Mouse (Mus musculus) heart, embryonic 10.5 days (tissue): ENCODE results near the gene Xpr1. TPM values are rescaled to one million over a fixed set of nuclear protein-coding genes. Genes with fewer than 3 reads are reported as not detected.
A peak's percentile ranks its signal among the peaks of the same experiment; 100 is the strongest.

ENCODE experiments used
- DNase-seq: peaks from one replicate; pipeline ENCODE4 v3.0.0-alpha.2; 2017; ENCODE audit warnings: low spot score
- H3K27ac ChIP-seq: fragments of 300-500 bp; sonication (generic); 2 replicates; pipeline ENCODE4 v1.5.1; 2016; ENCODE audit warnings: mild to moderate bottlenecking
- H3K27me3 ChIP-seq: fragments of 300-500 bp; sonication (generic); 2 replicates; pipeline ENCODE4 v1.6.1; 2016; ENCODE audit warnings: mild to moderate bottlenecking; ENCODE audit not compliant: poor library complexity, insufficient read depth, severe bottlenecking
- H3K36me3 ChIP-seq: fragments of 300-500 bp; sonication (generic); 2 replicates; pipeline ENCODE4 v1.6.1; 2016; ENCODE audit warnings: mild to moderate bottlenecking, moderate library complexity
- H3K4me1 ChIP-seq: fragments of 300-500 bp; sonication (generic); 2 replicates; pipeline ENCODE4 v1.6.1; 2016; ENCODE audit warnings: mild to moderate bottlenecking
- H3K4me3 ChIP-seq: fragments of 300-500 bp; sonication (generic); 2 replicates; pipeline ENCODE4 v1.5.1; 2016; ENCODE audit warnings: mild to moderate bottlenecking, moderate library complexity
- H3K9me3 ChIP-seq: fragments of 300-500 bp; sonication (generic); 2 replicates; pipeline ENCODE4 v1.6.1; 2016; ENCODE audit warnings: mild to moderate bottlenecking, moderate library complexity
- WGBS: fragments of 180-500 bp; shearing (Covaris S2); methylation state at CpG from one replicate; pipeline ENCODE4 v1.1.7; 2016; 5-methylcytosine and 5-hydroxymethylcytosine counted together
- polyA plus RNA-seq: library from polyadenylated mRNA; unstranded; fragments of >200 nt; fragmentation: Nextera tagmentation; extraction: Ambion mirVana; gene quantifications from 2 replicates; pipeline ENCODE4 v1.2.1, GENCODE M21; 2016

Gene Xpr1
- polyA plus RNA-seq, 1 experiment from 2014 or later, result 9.6 TPM

- Histone ChIP-seq H3K27ac (no peak overlapping the region), H3K9me3 (no peaks in the 10 kb centered on the region), H3K27me3 (no peaks in the 10 kb centered on the region), H3K36me3 (no peaks in the 10 kb centered on the region), H3K4me3 (no peak overlapping the region), H3K4me1 (peaks cover 8% of the 10 kb centered on the region)
- WGBS, result 72% methylated on average over 12 of the region's 12 CpGs
- DNase-seq, result no peak
These were observed 164.1 kb downstream of the Xpr1 start for GRCm38 (mm10) chr1:155253126-155253525.

- WGBS, result 36% methylated on average over 6 of the region's 6 CpGs
- no peak for DNase-seq
- H3K4me1 ChIP-seq, result peaks cover 12% of the 10 kb centered on the region
- H3K4me3 ChIP-seq, result no peak overlapping the region
- H3K27ac ChIP-seq, result no peak overlapping the region
- H3K36me3 ChIP-seq, result no peaks in the 10 kb centered on the region
- no peaks in the 10 kb centered on the region for H3K27me3 ChIP-seq
- no peaks in the 10 kb centered on the region for H3K9me3 ChIP-seq
These were observed 164.5 kb downstream of the Xpr1 start for GRCm38 (mm10) chr1:155252631-155253121.

- H3K4me3 ChIP-seq, result no peak overlapping the region
- DNase-seq, result no peak
- WGBS, result 73% methylated on average over 5 of the region's 5 CpGs
- no peaks in the 10 kb centered on the region for H3K36me3 ChIP-seq
- H3K4me1 ChIP-seq, result peaks cover 17% of the 10 kb centered on the region
- no peak overlapping the region for H3K27ac ChIP-seq
- no peaks in the 10 kb centered on the region for H3K9me3 ChIP-seq
- H3K27me3 ChIP-seq, result no peaks in the 10 kb centered on the region
These were observed 165.6 kb downstream of the Xpr1 start for GRCm38 (mm10) chr1:155251596-155251995.

GRCm38 (mm10) chr1:155250531-155251135 is 166.6 kb downstream of the Xpr1 start:
- Histone ChIP-seq H3K27me3 (no peaks in the 10 kb centered on the region), H3K36me3 (no peaks in the 10 kb centered on the region)
- WGBS, result 37% methylated on average over 4 of the region's 4 CpGs

GRCm38 (mm10) chr1:155249896-155250295 is 167.3 kb downstream of the Xpr1 start:
- no peak overlapping the region for H3K27ac ChIP-seq
- no peak for DNase-seq
- WGBS, result 42% methylated on average over 5 of the region's 5 CpGs
- no peaks in the 10 kb centered on the region for H3K36me3 ChIP-seq
- H3K27me3 ChIP-seq, result no peaks in the 10 kb centered on the region
- peaks cover 25% of the 10 kb centered on the region for H3K4me1 ChIP-seq
- H3K9me3 ChIP-seq, result no peaks in the 10 kb centered on the region
- H3K4me3 ChIP-seq, result no peak overlapping the region

More at GRCm38 (mm10) chr1:155250531-155251135, 166.6 kb downstream of the Xpr1 start:
- Histone ChIP-seq H3K27ac (no peak overlapping the region), H3K4me1 (peaks cover 18% of the 10 kb centered on the region), H3K4me3 (no peak overlapping the region), H3K9me3 (no peaks in the 10 kb centered on the region)
- no peak for DNase-seq

GRCm38 (mm10) chr1:155248041-155248440 is 169.2 kb downstream of the Xpr1 start:
- no peaks in the 10 kb centered on the region for H3K36me3 ChIP-seq
- H3K4me3 ChIP-seq, result no peak overlapping the region

GRCm38 (mm10) chr1:155247441-155247840 is 169.8 kb downstream of the Xpr1 start:
- Histone ChIP-seq H3K36me3 (no peaks in the 10 kb centered on the region), H3K4me1 (peaks cover 30% of the 10 kb centered on the region), H3K4me3 (no peak overlapping the region), H3K27me3 (no peaks in the 10 kb centered on the region), H3K27ac (no peak overlapping the region), H3K9me3 (no peaks in the 10 kb centered on the region)
- DNase-seq, result no peak
- WGBS, result 28% methylated on average over 5 of the region's 5 CpGs

More at GRCm38 (mm10) chr1:155248041-155248440, 169.2 kb downstream of the Xpr1 start:
- no peaks in the 10 kb centered on the region for H3K27me3 ChIP-seq
- peaks cover 34% of the 10 kb centered on the region for H3K4me1 ChIP-seq
- no peaks in the 10 kb centered on the region for H3K9me3 ChIP-seq
- no peak overlapping the region for H3K27ac ChIP-seq
- DNase-seq, result no peak
- WGBS, result 41% methylated on average over 5 of the region's 5 CpGs

- peaks cover 44% of the 10 kb centered on the region for H3K4me1 ChIP-seq
- peak overlapping the region; percentile 98; the same call in 1 of the 2 replicates for H3K27ac ChIP-seq
- H3K27me3 ChIP-seq, result no peaks in the 10 kb centered on the region
- H3K9me3 ChIP-seq, result no peaks in the 10 kb centered on the region
- H3K4me3 ChIP-seq, result peak overlapping the region; percentile 87
- peaks cover 19% of the 10 kb centered on the region for H3K36me3 ChIP-seq
- no peak for DNase-seq
- WGBS, result 68% methylated on average over 7 of the region's 7 CpGs
These were observed 171.7 kb downstream of the Xpr1 start for GRCm38 (mm10) chr1:155245516-155245915.

- H3K4me3 ChIP-seq, result peak overlapping the region; percentile 87
- peak overlapping the region; percentile 98 for H3K27ac ChIP-seq
- no peaks in the 10 kb centered on the region for H3K27me3 ChIP-seq
- no peaks in the 10 kb centered on the region for H3K9me3 ChIP-seq
- H3K36me3 ChIP-seq, result peaks cover 26% of the 10 kb centered on the region
- peaks cover 52% of the 10 kb centered on the region for H3K4me1 ChIP-seq
- 2% methylated on average over 29 of the region's 29 CpGs for WGBS
- no peak for DNase-seq
These were observed 172.4 kb downstream of the Xpr1 start for GRCm38 (mm10) chr1:155244771-155245211.

- DNase-seq, result peak; percentile 82
- Histone ChIP-seq H3K4me3 (peak within 1 kb of the TSS; percentile 87), H3K27ac (peak within 1 kb of the TSS; percentile 98), H3K9me3 (no peaks in the 10 kb centered on the region), H3K36me3 (peaks cover 32% of the 10 kb centered on the region), H3K27me3 (no peaks in the 10 kb centered on the region), H3K4me1 (peaks cover 58% of the 10 kb centered on the region)
- WGBS, result 1% methylated on average over 84 of the region's 85 CpGs
These were observed 173.1 kb downstream of the Xpr1 start, which contains the start of gene BC034090 for GRCm38 (mm10) chr1:155243797-155244770. BC034090 (minus strand) TSS chr1:155244444.

- no peak for DNase-seq
- H3K9me3 ChIP-seq, result no peaks in the 10 kb centered on the region
- H3K27me3 ChIP-seq, result no peaks in the 10 kb centered on the region
- no peak overlapping the region for H3K4me3 ChIP-seq
- H3K4me1 ChIP-seq, result peaks cover 68% of the 10 kb centered on the region
- H3K36me3 ChIP-seq, result peaks cover 39% of the 10 kb centered on the region
- no peak overlapping the region for H3K27ac ChIP-seq
- 69% methylated on average over 1 of the region's 1 CpGs for WGBS
These were observed 174.8 kb downstream of the Xpr1 start for GRCm38 (mm10) chr1:155242488-155242745.

- no peak for DNase-seq
- Histone ChIP-seq H3K27me3 (no peaks in the 10 kb centered on the region), H3K27ac (no peak overlapping the region), H3K9me3 (no peaks in the 10 kb centered on the region), H3K4me1 (peaks cover 70% of the 10 kb centered on the region), H3K36me3 (peaks cover 43% of the 10 kb centered on the region), H3K4me3 (no peak overlapping the region)
- WGBS, result 76% methylated on average over 12 of the region's 12 CpGs
These were observed 175.3 kb downstream of the Xpr1 start for GRCm38 (mm10) chr1:155241701-155242487.
